Mouse (Mus musculus) bone marrow, adult 2 months (tissue): ENCODE data around the gene Asb18.

Source experiments
- CTCF ChIP-seq: fragments of 200-500 bp; IDR thresholded peaks from 2 replicates; pipeline ENCODE4 v1.5.1; 2011; ENCODE audit warnings: low read length, control low read depth; ENCODE audit not compliant: control insufficient read depth, insufficient read depth
- POLR2A ChIP-seq: fragments of 200-500 bp; IDR thresholded peaks from 2 replicates; pipeline ENCODE4 v1.6.1; 2011; ENCODE audit warnings: low read depth, mild to moderate bottlenecking, control low read depth, low read length, borderline replicate concordance; ENCODE audit not compliant: control insufficient read depth

- no peak for TF ChIP-seq CTCF
- TF ChIP-seq POLR2A: no peak
Observed at GRCm38 (mm10) chr1:89959393-89959792, 55.1 kb downstream of the Asb18 start.
